Mouse (Mus musculus): ENCODE measurements around the gene Xpr1. TPM values are rescaled to one million over a fixed set of nuclear protein-coding genes. Genes with fewer than 3 reads are reported as not detected.
"Not testable (repeated sequence)": the region's sequence is repeated elsewhere in the genome, so short reads cannot be mapped to it uniquely, and the experiment has no call there.

Xpr1 gene
- polyA plus RNA-seq, 1 experiment from 2014 or later = 10.4 TPM

- Histone ChIP-seq H3K27ac (ENCODE audit: low read depth, low read length) (no peak overlapping the region), H3K36me3 (ENCODE audit: control insufficient read depth, insufficient read depth, low read length) (peaks cover 9% of the 10 kb centered on the region; the same call in 1 of the 2 replicates), H3K27me3 (ENCODE audit: control insufficient read depth, insufficient read depth, low read length) (no peaks in the 10 kb centered on the region), H3K4me2 (replicated peaks; ENCODE audit: low read depth, low read length) (no peak overlapping the region), H3K4me1 (ENCODE audit: control insufficient read depth, insufficient read depth, low read length) (no peaks in the 10 kb centered on the region), H3K9ac (ENCODE audit: low read depth, low read length) (no peak overlapping the region), H3K9me3 (ENCODE audit: control insufficient read depth, low read length) (no peaks in the 10 kb centered on the region), H3K4me3 (ENCODE audit: low read length) (no peak overlapping the region)
- no peak for ATAC-seq (ENCODE audit: low FRiP score, low TSS enrichment)
- WGBS = 77% methylated on average over 3 of the region's 3 CpGs
Observed at GRCm38 (mm10) chr1:155288033-155288432, 129.2 kb downstream of the Xpr1 start.

DNA sequence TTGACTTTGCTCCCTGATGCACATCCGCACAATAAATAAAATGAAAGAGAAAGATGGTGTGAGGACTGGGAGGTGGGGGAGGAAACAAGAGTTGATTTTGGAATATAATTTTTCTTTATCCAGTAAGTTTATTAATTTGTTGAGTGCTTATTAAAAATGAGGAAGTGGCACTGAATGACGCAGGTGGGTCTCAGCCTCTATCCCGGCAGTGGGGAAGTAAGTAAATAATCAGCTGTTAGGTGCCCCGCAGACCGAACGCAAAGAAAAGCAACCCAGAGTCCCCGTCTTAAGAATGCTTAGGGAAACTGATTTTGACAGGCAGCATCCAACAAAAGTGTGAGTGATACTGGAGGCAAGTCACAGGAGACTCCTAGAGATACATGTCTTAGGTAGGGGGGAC is 133.4 kb downstream of the Xpr1 start:
- Histone ChIP-seq H3K9me3 (ENCODE audit: control insufficient read depth, low read length) (no peaks in the 10 kb centered on the region), H3K4me3 (ENCODE audit: low read length) (no peak overlapping the region), H3K27me3 (ENCODE audit: control insufficient read depth, insufficient read depth, low read length) (no peaks in the 10 kb centered on the region), H3K4me1 (ENCODE audit: control insufficient read depth, insufficient read depth, low read length) (no peaks in the 10 kb centered on the region), H3K9ac (ENCODE audit: low read depth, low read length) (no peak overlapping the region), H3K27ac (ENCODE audit: low read depth, low read length) (no peak overlapping the region), H3K36me3 (ENCODE audit: control insufficient read depth, insufficient read depth, low read length) (peaks cover 4% of the 10 kb centered on the region; the same call in 1 of the 2 replicates), H3K4me2 (replicated peaks; ENCODE audit: low read depth, low read length) (no peak overlapping the region)
- WGBS = 91% methylated on average over 7 of the region's 7 CpGs
- ATAC-seq (ENCODE audit: low FRiP score, low TSS enrichment) = no peak

DNA sequence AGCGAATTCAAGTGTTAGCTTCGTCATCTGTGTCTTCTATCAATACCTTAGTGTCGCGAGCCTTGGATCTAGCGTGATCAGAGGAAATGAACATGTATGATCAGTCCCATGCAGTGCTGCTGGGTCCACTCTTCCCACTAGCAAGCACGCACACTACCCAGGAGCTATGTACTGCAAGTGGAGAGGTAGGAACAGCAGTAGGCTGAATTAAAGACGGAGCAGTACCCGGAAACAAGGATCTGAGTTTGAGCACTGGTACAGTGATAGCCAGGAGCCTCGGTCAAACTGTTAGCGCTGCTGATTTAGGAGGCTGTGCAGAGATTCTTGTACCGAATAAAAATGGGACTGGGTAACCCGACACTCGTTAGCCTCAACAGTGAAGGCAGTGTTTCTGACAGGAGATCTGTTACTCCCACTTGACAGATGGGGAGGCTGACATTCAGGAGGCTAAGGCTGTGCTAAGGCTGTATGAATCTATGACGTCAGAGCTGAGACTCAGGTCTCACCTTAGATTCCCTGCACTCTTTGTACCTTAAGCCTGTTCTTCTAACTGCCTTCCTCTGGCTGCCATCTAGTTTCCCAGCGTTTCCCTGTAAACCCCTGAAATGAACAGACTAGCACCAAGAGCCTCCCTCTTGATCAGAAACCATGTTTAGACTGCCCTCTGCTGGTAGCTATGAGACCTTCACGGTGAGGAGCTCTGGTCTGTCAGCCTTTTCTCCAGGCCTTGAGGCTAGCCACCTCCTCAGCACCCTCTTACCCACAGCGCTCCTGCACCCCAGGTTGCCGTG is 136.0 kb downstream of the Xpr1 start:
- no peak overlapping the region for H3K4me3 ChIP-seq (ENCODE audit: low read length)
- no peak overlapping the region for H3K4me2 ChIP-seq (replicated peaks; ENCODE audit: low read depth, low read length)
- H3K9ac ChIP-seq (ENCODE audit: low read depth, low read length) = no peak overlapping the region
- H3K27me3 ChIP-seq (ENCODE audit: control insufficient read depth, insufficient read depth, low read length) = no peaks in the 10 kb centered on the region
- H3K36me3 ChIP-seq (ENCODE audit: control insufficient read depth, insufficient read depth, low read length) = peaks cover 4% of the 10 kb centered on the region; the same call in 1 of the 2 replicates
- H3K4me1 ChIP-seq (ENCODE audit: control insufficient read depth, insufficient read depth, low read length) = no peaks in the 10 kb centered on the region
- H3K9me3 ChIP-seq (ENCODE audit: control insufficient read depth, low read length) = no peaks in the 10 kb centered on the region
- WGBS = 43% methylated on average over 18 of the region's 18 CpGs
- ATAC-seq (ENCODE audit: low FRiP score, low TSS enrichment) = peak; percentile 92
- H3K27ac ChIP-seq (ENCODE audit: low read depth, low read length) = no peak overlapping the region

DNA sequence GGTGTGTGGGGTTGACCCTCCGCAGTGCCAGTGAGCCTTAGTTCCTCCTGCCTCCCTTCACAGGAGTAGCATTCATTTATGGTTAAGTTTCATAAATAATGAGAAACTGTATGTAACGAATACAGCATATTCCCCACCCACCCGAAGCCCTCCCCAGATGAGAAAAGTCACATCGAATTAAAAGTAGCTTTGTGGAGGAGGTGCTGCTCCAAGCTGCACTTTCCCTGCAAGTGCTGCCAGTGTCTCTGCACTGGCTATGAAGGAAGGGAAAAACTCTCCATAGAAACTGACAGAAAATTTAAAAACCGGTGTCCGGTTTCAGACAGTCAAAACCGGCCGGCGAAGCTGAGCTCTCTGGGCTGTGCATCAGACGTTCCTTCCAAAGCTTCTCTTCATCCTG is 136.9 kb downstream of the Xpr1 start:
- Histone ChIP-seq H3K36me3 (ENCODE audit: control insufficient read depth, insufficient read depth, low read length) (peaks cover 4% of the 10 kb centered on the region; the same call in 1 of the 2 replicates), H3K27ac (ENCODE audit: low read depth, low read length) (no peak overlapping the region), H3K9me3 (ENCODE audit: control insufficient read depth, low read length) (no peaks in the 10 kb centered on the region), H3K4me1 (ENCODE audit: control insufficient read depth, insufficient read depth, low read length) (no peaks in the 10 kb centered on the region), H3K9ac (ENCODE audit: low read depth, low read length) (no peak overlapping the region), H3K27me3 (ENCODE audit: control insufficient read depth, insufficient read depth, low read length) (no peaks in the 10 kb centered on the region), H3K4me3 (ENCODE audit: low read length) (no peak overlapping the region), H3K4me2 (replicated peaks; ENCODE audit: low read depth, low read length) (no peak overlapping the region)
- ATAC-seq (ENCODE audit: low FRiP score, low TSS enrichment) = no peak
- 41% methylated on average over 10 of the region's 10 CpGs for WGBS

DNA sequence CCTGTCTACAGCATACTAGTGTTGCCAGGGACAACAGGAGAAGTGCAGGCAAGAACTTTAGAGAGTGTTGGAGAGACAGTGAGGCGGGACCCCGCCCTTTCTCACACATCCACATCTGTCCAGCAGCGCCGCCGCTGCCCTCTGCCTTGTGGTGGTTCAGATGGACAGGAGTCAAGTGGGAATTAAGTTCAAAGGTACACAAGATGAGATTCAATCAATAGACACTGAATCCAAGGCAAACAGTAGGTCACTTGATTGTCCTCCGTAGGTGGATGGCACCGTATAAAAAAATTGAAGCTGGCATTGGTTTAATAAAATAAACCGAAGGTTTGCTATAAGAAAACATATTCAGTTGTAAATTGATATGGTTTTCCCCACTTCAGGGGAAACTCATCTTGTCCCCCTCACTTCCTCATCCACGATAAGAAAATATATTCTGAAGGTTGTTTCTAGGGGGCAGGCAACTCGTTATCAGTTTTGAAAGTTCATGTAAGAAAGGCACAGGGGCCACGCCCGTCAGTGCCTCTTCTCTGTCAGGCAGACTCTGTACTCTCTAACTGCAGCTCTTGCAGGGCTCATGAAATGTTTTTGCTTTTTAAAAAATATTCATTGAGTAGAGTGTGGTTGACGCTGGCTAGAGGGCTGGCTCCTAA is 140.7 kb downstream of the Xpr1 start:
- H3K9me3 ChIP-seq (ENCODE audit: control insufficient read depth, low read length) = no peaks in the 10 kb centered on the region
- no peaks in the 10 kb centered on the region for H3K27me3 ChIP-seq (ENCODE audit: control insufficient read depth, insufficient read depth, low read length)
- ATAC-seq (ENCODE audit: low FRiP score, low TSS enrichment) = no peak
- H3K27ac ChIP-seq (ENCODE audit: low read depth, low read length) = no peak overlapping the region
- no peaks in the 10 kb centered on the region for H3K4me1 ChIP-seq (ENCODE audit: control insufficient read depth, insufficient read depth, low read length)
- WGBS = 56% methylated on average over 13 of the region's 13 CpGs
- H3K9ac ChIP-seq (ENCODE audit: low read depth, low read length) = no peak overlapping the region
- no peak overlapping the region for H3K4me2 ChIP-seq (replicated peaks; ENCODE audit: low read depth, low read length)
- no peaks in the 10 kb centered on the region for H3K36me3 ChIP-seq (ENCODE audit: control insufficient read depth, insufficient read depth, low read length)
- H3K4me3 ChIP-seq (ENCODE audit: low read length) = no peak overlapping the region

GRCm38 (mm10) chr1:155275793-155276192 is 141.4 kb downstream of the Xpr1 start:
- Histone ChIP-seq H3K9me3 (ENCODE audit: control insufficient read depth, low read length) (no peaks in the 10 kb centered on the region), H3K36me3 (ENCODE audit: control insufficient read depth, insufficient read depth, low read length) (no peaks in the 10 kb centered on the region), H3K27me3 (ENCODE audit: control insufficient read depth, insufficient read depth, low read length) (no peaks in the 10 kb centered on the region), H3K4me3 (ENCODE audit: low read length) (no peak overlapping the region), H3K4me2 (replicated peaks; ENCODE audit: low read depth, low read length) (no peak overlapping the region), H3K27ac (ENCODE audit: low read depth, low read length) (no peak overlapping the region), H3K9ac (ENCODE audit: low read depth, low read length) (no peak overlapping the region), H3K4me1 (ENCODE audit: control insufficient read depth, insufficient read depth, low read length) (no peaks in the 10 kb centered on the region)
- WGBS = 83% methylated on average over 4 of the region's 4 CpGs
- no peak for ATAC-seq (ENCODE audit: low FRiP score, low TSS enrichment)

DNA sequence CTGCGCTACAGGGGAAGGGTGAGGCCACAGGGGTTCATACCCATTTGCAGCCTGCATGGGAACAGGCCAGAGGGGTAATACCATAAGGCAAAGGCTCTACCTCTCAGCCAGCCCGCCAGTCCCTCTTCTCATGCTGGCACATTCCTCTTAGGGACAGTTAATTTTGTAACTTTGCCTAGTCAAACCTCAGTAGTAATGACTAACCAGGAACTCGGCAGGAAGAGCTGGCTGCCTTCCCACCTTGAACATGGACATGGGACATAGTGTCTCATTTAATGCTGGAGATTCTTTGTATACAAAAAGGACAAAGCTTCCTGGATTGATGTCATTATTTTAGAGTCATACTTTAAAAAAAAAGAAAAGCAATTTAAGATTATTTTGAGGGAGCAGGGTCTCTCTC is 142.2 kb downstream of the Xpr1 start:
- H3K9ac ChIP-seq (ENCODE audit: low read depth, low read length) = no peak overlapping the region
- H3K4me2 ChIP-seq (replicated peaks; ENCODE audit: low read depth, low read length) = no peak overlapping the region
- no peaks in the 10 kb centered on the region for H3K4me1 ChIP-seq (ENCODE audit: control insufficient read depth, insufficient read depth, low read length)
- H3K9me3 ChIP-seq (ENCODE audit: control insufficient read depth, low read length) = no peaks in the 10 kb centered on the region
- H3K36me3 ChIP-seq (ENCODE audit: control insufficient read depth, insufficient read depth, low read length) = no peaks in the 10 kb centered on the region
- no peak overlapping the region for H3K4me3 ChIP-seq (ENCODE audit: low read length)
- 75% methylated on average over 3 of the region's 3 CpGs for WGBS
- H3K27me3 ChIP-seq (ENCODE audit: control insufficient read depth, insufficient read depth, low read length) = no peaks in the 10 kb centered on the region
- no peak overlapping the region for H3K27ac ChIP-seq (ENCODE audit: low read depth, low read length)
- no peak for ATAC-seq (ENCODE audit: low FRiP score, low TSS enrichment)

DNA sequence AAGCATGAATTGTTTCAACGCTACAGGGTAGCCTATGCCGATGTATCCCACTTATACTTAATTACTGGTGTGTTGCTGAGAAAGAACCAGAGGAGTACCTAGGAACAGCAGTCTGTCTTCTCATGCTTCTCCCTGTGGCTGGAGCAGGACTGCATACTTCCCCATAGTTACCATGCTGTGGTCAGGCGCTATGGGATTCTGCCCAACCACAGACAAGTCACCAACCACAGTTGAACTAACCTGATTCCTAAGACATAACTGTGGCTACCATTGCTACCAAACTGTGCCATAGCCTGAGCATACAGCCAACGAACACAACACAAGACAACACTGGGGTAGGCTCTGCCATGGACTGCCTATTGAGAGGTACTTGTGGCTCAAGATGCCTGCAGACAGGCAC is 144.3 kb downstream of the Xpr1 start:
- Histone ChIP-seq H3K36me3 (ENCODE audit: control insufficient read depth, insufficient read depth, low read length) (no peaks in the 10 kb centered on the region), H3K27ac (ENCODE audit: low read depth, low read length) (no peak overlapping the region), H3K4me3 (ENCODE audit: low read length) (no peak overlapping the region), H3K4me2 (replicated peaks; ENCODE audit: low read depth, low read length) (no peak overlapping the region), H3K27me3 (ENCODE audit: control insufficient read depth, insufficient read depth, low read length) (no peaks in the 10 kb centered on the region), H3K9me3 (ENCODE audit: control insufficient read depth, low read length) (no peaks in the 10 kb centered on the region), H3K9ac (ENCODE audit: low read depth, low read length) (no peak overlapping the region), H3K4me1 (ENCODE audit: control insufficient read depth, insufficient read depth, low read length) (no peaks in the 10 kb centered on the region)
- 93% methylated on average over 4 of the region's 4 CpGs for WGBS
- ATAC-seq (ENCODE audit: low FRiP score, low TSS enrichment) = no peak

GRCm38 (mm10) chr1:155262496-155262895 is 154.7 kb downstream of the Xpr1 start:
- H3K4me2 ChIP-seq (replicated peaks; ENCODE audit: low read depth, low read length); H3K4me1 ChIP-seq (ENCODE audit: control insufficient read depth, insufficient read depth, low read length); H3K27me3 ChIP-seq (ENCODE audit: control insufficient read depth, insufficient read depth, low read length); H3K9ac ChIP-seq (ENCODE audit: low read depth, low read length); H3K27ac ChIP-seq (ENCODE audit: low read depth, low read length); H3K4me3 ChIP-seq (ENCODE audit: low read length); H3K9me3 ChIP-seq (ENCODE audit: control insufficient read depth, low read length); H3K36me3 ChIP-seq (ENCODE audit: control insufficient read depth, insufficient read depth, low read length); ATAC-seq (ENCODE audit: low FRiP score, low TSS enrichment): not testable (repeated sequence)
- 91% methylated on average over 10 of the region's 10 CpGs for WGBS

Data from kidney, embryonic 14.5 days (tissue).